Mouse (Mus musculus): ENCODE data around the gene Bcl9l. TPM values are rescaled to one million over a fixed set of nuclear protein-coding genes. Genes with fewer than 3 reads are reported as not detected.

The Bcl9l gene
- polyA plus RNA-seq, 1 experiment, result 28.1 TPM

GRCm38 (mm10) chr9:44523686-44524085 lies 41.1 kb downstream of the Bcl9l start:
- TF ChIP-seq POLR2A (IDR thresholded peaks at IDR 0.05; ENCODE audit: low read depth, low read length) (no peak), CTCF (IDR thresholded peaks at IDR 0.05; ENCODE audit: extremely low read depth, insufficient read length, insufficient replicate concordance, low read depth, low read length) (no peak)
- H3K4me3 ChIP-seq (ENCODE audit: low read depth, low read length), result no peak overlapping the region
- H3K27ac ChIP-seq (ENCODE audit: insufficient read depth, low read depth, low read length), result no peak overlapping the region
- H3K36me3 ChIP-seq (ENCODE audit: control insufficient read depth, insufficient read depth, low read length), result no peaks in the 10 kb centered on the region
- no peaks in the 10 kb centered on the region for H3K27me3 ChIP-seq (ENCODE audit: control insufficient read depth, insufficient read depth, low read length)
- WGBS, result 78% methylated on average over 5 of the region's 5 CpGs
- no peaks in the 10 kb centered on the region for H3K4me1 ChIP-seq (ENCODE audit: control insufficient read depth, insufficient read depth, insufficient read length, low read length)

GRCm38 (mm10) chr9:44524235-44524826 lies 41.7 kb downstream of the Bcl9l start:
- no peak overlapping the region for H3K27ac ChIP-seq (ENCODE audit: insufficient read depth, low read depth, low read length)
- H3K27me3 ChIP-seq (ENCODE audit: control insufficient read depth, insufficient read depth, low read length), result no peaks in the 10 kb centered on the region
- no peak for TF ChIP-seq POLR2A (IDR thresholded peaks at IDR 0.05; ENCODE audit: low read depth, low read length)
- no peak for TF ChIP-seq CTCF (IDR thresholded peaks at IDR 0.05; ENCODE audit: extremely low read depth, insufficient read length, insufficient replicate concordance, low read depth, low read length)
- no peaks in the 10 kb centered on the region for H3K4me1 ChIP-seq (ENCODE audit: control insufficient read depth, insufficient read depth, insufficient read length, low read length)
- no peaks in the 10 kb centered on the region for H3K36me3 ChIP-seq (ENCODE audit: control insufficient read depth, insufficient read depth, low read length)
- 67% methylated on average over 5 of the region's 5 CpGs for WGBS
- H3K4me3 ChIP-seq (ENCODE audit: low read depth, low read length), result no peak overlapping the region; the same call in 1 of the 2 replicates

- no peaks in the 10 kb centered on the region for H3K36me3 ChIP-seq (ENCODE audit: control insufficient read depth, insufficient read depth, low read length)
- no peaks in the 10 kb centered on the region for H3K27me3 ChIP-seq (ENCODE audit: control insufficient read depth, insufficient read depth, low read length)
- TF ChIP-seq CTCF (IDR thresholded peaks at IDR 0.05; ENCODE audit: extremely low read depth, insufficient read length, insufficient replicate concordance, low read depth, low read length) (no peak), POLR2A (IDR thresholded peaks at IDR 0.05; ENCODE audit: low read depth, low read length) (no peak)
- WGBS, result 72% methylated on average over 3 of the region's 3 CpGs
- no peaks in the 10 kb centered on the region for H3K4me1 ChIP-seq (ENCODE audit: control insufficient read depth, insufficient read depth, insufficient read length, low read length)
- no peak overlapping the region for H3K4me3 ChIP-seq (ENCODE audit: low read depth, low read length)
- H3K27ac ChIP-seq (ENCODE audit: insufficient read depth, low read depth, low read length), result no peak overlapping the region
Measured at GRCm38 (mm10) chr9:44525001-44525400, 42.4 kb downstream of the Bcl9l start.

- no peaks in the 10 kb centered on the region for H3K36me3 ChIP-seq (ENCODE audit: control insufficient read depth, insufficient read depth, low read length)
- no peaks in the 10 kb centered on the region for H3K4me1 ChIP-seq (ENCODE audit: control insufficient read depth, insufficient read depth, insufficient read length, low read length)
- H3K27me3 ChIP-seq (ENCODE audit: control insufficient read depth, insufficient read depth, low read length), result no peaks in the 10 kb centered on the region
- 80% methylated on average over 8 of the region's 8 CpGs for WGBS
- TF ChIP-seq CTCF (IDR thresholded peaks at IDR 0.05; ENCODE audit: extremely low read depth, insufficient read length, insufficient replicate concordance, low read depth, low read length) (no peak), POLR2A (IDR thresholded peaks at IDR 0.05; ENCODE audit: low read depth, low read length) (no peak)
- H3K27ac ChIP-seq (ENCODE audit: insufficient read depth, low read depth, low read length), result no peak overlapping the region
- peak overlapping the region; percentile 14 for H3K4me3 ChIP-seq (ENCODE audit: low read depth, low read length)
Measured at GRCm38 (mm10) chr9:44525589-44525988, 43.0 kb downstream of the Bcl9l start.

- H3K4me3 ChIP-seq (ENCODE audit: low read depth, low read length), result no peak overlapping the region
- TF ChIP-seq POLR2A (IDR thresholded peaks at IDR 0.05; ENCODE audit: low read depth, low read length) (no peak), CTCF (IDR thresholded peaks at IDR 0.05; ENCODE audit: extremely low read depth, insufficient read length, insufficient replicate concordance, low read depth, low read length) (no peak)
- H3K4me1 ChIP-seq (ENCODE audit: control insufficient read depth, insufficient read depth, insufficient read length, low read length), result no peaks in the 10 kb centered on the region
- no peaks in the 10 kb centered on the region for H3K27me3 ChIP-seq (ENCODE audit: control insufficient read depth, insufficient read depth, low read length)
- H3K27ac ChIP-seq (ENCODE audit: insufficient read depth, low read depth, low read length), result no peak overlapping the region
- 70% methylated on average over 9 of the region's 9 CpGs for WGBS
- H3K36me3 ChIP-seq (ENCODE audit: control insufficient read depth, insufficient read depth, low read length), result no peaks in the 10 kb centered on the region
Measured at GRCm38 (mm10) chr9:44526337-44527112, 43.9 kb downstream of the Bcl9l start.

GRCm38 (mm10) chr9:44528340-44528739 lies 45.7 kb downstream of the Bcl9l start:
- TF ChIP-seq POLR2A (IDR thresholded peaks at IDR 0.05; ENCODE audit: low read depth, low read length), result no peak
- 29% methylated on average over 8 of the region's 8 CpGs for WGBS
- H3K36me3 ChIP-seq (ENCODE audit: control insufficient read depth, insufficient read depth, low read length), result no peaks in the 10 kb centered on the region
- H3K27me3 ChIP-seq (ENCODE audit: control insufficient read depth, insufficient read depth, low read length), result no peaks in the 10 kb centered on the region
- H3K27ac ChIP-seq (ENCODE audit: insufficient read depth, low read depth, low read length), result no peak overlapping the region
- no peak overlapping the region for H3K4me3 ChIP-seq (ENCODE audit: low read depth, low read length)
- no peaks in the 10 kb centered on the region for H3K4me1 ChIP-seq (ENCODE audit: control insufficient read depth, insufficient read depth, insufficient read length, low read length)

- peaks cover 4% of the 10 kb centered on the region; the same call in 1 of the 2 replicates for H3K4me1 ChIP-seq (ENCODE audit: control insufficient read depth, insufficient read depth, insufficient read length, low read length)
- no peak overlapping the region; the same call in 1 of the 2 replicates for H3K27ac ChIP-seq (ENCODE audit: insufficient read depth, low read depth, low read length)
- WGBS, result 78% methylated on average over 6 of the region's 6 CpGs
- H3K27me3 ChIP-seq (ENCODE audit: control insufficient read depth, insufficient read depth, low read length), result no peaks in the 10 kb centered on the region
- no peaks in the 10 kb centered on the region for H3K36me3 ChIP-seq (ENCODE audit: control insufficient read depth, insufficient read depth, low read length)
- H3K4me3 ChIP-seq (ENCODE audit: low read depth, low read length), result no peak overlapping the region
- TF ChIP-seq CTCF (IDR thresholded peaks at IDR 0.05; ENCODE audit: extremely low read depth, insufficient read length, insufficient replicate concordance, low read depth, low read length) (no peak), POLR2A (IDR thresholded peaks at IDR 0.05; ENCODE audit: low read depth, low read length) (no peak)
Measured at GRCm38 (mm10) chr9:44532991-44533580, 50.5 kb downstream of the Bcl9l start.

All from small intestine, adult 2 months (tissue).